Mouse (Mus musculus) heart, postnatal 0 days (tissue): Measurements from ENCODE around the gene Carmil1. TPM values are rescaled to one million over a fixed set of nuclear protein-coding genes. Genes with fewer than 3 reads are reported as not detected.

Experiments used
- ATAC-seq: fragments of 200-750 bp; cut with Nextera tagmentation; 2 replicates; pipeline ENCODE4 v1.8.0; 2017; ENCODE audit warnings: low read depth, moderate number of reproducible peaks, moderate library complexity; ENCODE audit not compliant: insufficient read depth
- DNase-seq: peaks from one replicate; pipeline ENCODE4 v3.0.0-alpha.2; 2016; ENCODE audit warnings: low spot score
- H3K27ac ChIP-seq: fragments of 300-500 bp; sonication (generic); 2 replicates; pipeline ENCODE4 v1.5.1; 2014; ENCODE audit warnings: low read depth, mild to moderate bottlenecking
- H3K27me3 ChIP-seq: fragments of 300-500 bp; sonication (generic); 2 replicates; pipeline ENCODE4 v1.6.1; 2014; ENCODE audit warnings: low read length, mixed read lengths; ENCODE audit not compliant: control insufficient read depth, insufficient read depth
- H3K36me3 ChIP-seq: fragments of 300-500 bp; sonication (generic); replicated peaks from 2 replicates; pipeline ENCODE4 v1.6.1; 2014; ENCODE audit warnings: low read length, mixed read lengths; ENCODE audit not compliant: control insufficient read depth, insufficient read depth
- H3K4me1 ChIP-seq: fragments of 300-500 bp; sonication (generic); 2 replicates; pipeline ENCODE4 v1.6.1; 2014; ENCODE audit warnings: antibody characterized with exemption; ENCODE audit not compliant: control insufficient read depth, insufficient read depth
- H3K4me2 ChIP-seq: fragments of 300-500 bp; sonication (generic); 2 replicates; pipeline ENCODE4 v1.6.1; 2014; ENCODE audit warnings: low read depth, mild to moderate bottlenecking, low read length, moderate library complexity
- H3K4me3 ChIP-seq: fragments of 300-500 bp; sonication (generic); 2 replicates; pipeline ENCODE4 v1.5.1; 2014; ENCODE audit warnings: low read depth, low read length
- H3K9ac ChIP-seq: fragments of 300-500 bp; sonication (generic); replicated peaks from 2 replicates; pipeline ENCODE4 v1.6.1; 2014; ENCODE audit warnings: low read depth, low read length, mixed read lengths
- H3K9me3 ChIP-seq: fragments of 300-500 bp; sonication (generic); replicated peaks from 2 replicates; pipeline ENCODE4 v1.6.1; 2016; ENCODE audit warnings: low read length; ENCODE audit not compliant: control insufficient read depth
- CTCF ChIP-seq: IDR thresholded peaks from 2 replicates; pipeline ENCODE4 v1.5.1; 2016; ENCODE audit warnings: antibody characterized with exemption, control low read depth, low read depth
- EP300 ChIP-seq: IDR thresholded peaks from 2 replicates; pipeline ENCODE4 v1.6.1; 2016; ENCODE audit warnings: antibody characterized with exemption, low read depth
- WGBS: fragments of 180-500 bp; shearing (Covaris S2); extraction: QIAGEN DNeasy Blood & Tissue Kit; methylation state at CpG from one replicate; pipeline ENCODE4 v1.1.7; 2014; 5-methylcytosine and 5-hydroxymethylcytosine counted together
- polyA plus RNA-seq: library from polyadenylated mRNA; unstranded; fragments of >200 nt; fragmentation: Nextera tagmentation; extraction: Ambion mirVana; gene quantifications from 2 replicates; pipeline ENCODE4 v1.2.1, GENCODE M21; 2015
- total RNA-seq: library from RNA; depleted of rRNA; stranded (reverse); fragments of >200 nt; gene quantifications from 2 replicates; pipeline ENCODE4 v1.2.3, GENCODE M21; 2014; ENCODE audit warnings: low replicate concordance

Gene Carmil1
- total and polyA plus RNA-seq, 2 experiments from 2014 or later, result 1.1 to 4.3 TPM

DNA sequence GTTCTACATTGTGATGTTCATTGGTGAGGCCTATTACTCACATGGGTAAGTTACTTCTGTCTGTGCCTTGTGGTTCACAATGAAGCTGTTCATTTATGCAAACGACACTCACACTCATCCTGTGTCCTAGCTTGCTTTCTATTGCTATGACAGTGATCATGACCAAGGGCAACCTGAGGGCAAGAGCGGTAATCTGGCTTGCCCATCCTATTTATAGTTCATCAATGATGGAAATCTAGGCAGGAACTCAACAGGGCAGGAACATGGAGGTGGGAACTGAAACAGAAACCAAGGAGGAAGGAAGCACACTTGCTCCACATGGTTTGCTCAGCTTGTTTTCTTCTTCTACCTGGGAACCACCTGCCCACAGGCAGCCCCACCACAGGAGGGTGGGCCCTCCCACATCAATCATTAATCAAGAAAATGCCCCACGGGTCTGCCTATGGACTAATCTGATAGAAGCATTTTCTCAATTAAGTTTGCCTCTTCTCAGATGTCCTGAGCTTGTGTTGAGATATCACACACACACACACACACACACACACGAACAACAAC is 50.0 kb downstream of the Carmil1 start:
- ATAC-seq (no peak), DNase-seq (no peak)
- TF ChIP-seq EP300 (no peak), CTCF (no peak)
- Histone ChIP-seq H3K9ac (no peak overlapping the region), H3K27ac (no peak overlapping the region), H3K27me3 (no peaks in the 10 kb centered on the region), H3K4me2 (no peak overlapping the region), H3K36me3 (no peaks in the 10 kb centered on the region), H3K4me1 (no peaks in the 10 kb centered on the region), H3K4me3 (no peak overlapping the region), H3K9me3 (no peaks in the 10 kb centered on the region)
- WGBS, result 74% methylated on average over 4 of the region's 4 CpGs

DNA sequence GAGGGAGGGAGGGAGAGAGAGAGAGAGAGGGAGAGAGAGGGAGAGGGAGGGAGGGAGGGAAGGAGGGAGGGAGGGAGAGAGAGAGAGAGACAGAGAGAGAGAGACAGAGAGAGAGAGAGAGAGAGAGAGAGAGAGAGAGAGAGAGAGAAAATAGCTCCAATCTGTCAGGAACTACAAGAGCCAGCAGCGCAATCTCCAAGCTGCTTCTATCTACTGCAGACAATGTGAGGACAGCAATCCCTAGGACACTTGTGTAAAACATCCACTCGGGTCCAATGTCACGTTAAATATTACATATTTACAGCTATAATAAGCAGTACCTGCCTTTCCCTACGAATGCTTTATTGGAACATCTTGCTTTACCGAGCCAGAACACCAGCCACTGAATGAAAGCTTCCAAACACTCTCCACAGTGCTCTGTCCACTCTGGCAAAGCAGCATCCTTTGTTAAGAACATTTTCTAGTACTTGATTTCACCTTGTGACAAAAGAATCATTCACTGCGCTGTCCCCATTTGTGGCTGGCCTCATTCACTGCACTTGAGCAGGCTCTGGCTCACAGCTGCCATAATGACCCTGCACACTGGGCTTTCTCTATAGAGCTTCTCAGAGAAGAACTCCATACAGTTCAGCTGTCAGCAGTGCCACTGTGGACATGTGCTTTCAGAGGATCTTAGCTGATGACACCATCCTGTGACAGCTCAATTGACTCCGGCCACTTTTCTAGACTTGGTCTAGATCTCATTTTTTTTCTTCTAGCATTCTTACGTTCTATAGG is 57.0 kb downstream of the Carmil1 start:
- WGBS, result 50% methylated on average over 8 of the region's 8 CpGs
- no peak overlapping the region for H3K4me3 ChIP-seq
- no peaks in the 10 kb centered on the region for H3K36me3 ChIP-seq
- no peaks in the 10 kb centered on the region for H3K27me3 ChIP-seq
- H3K4me2 ChIP-seq, result no peak overlapping the region
- H3K9me3 ChIP-seq, result no peaks in the 10 kb centered on the region
- H3K27ac ChIP-seq, result no peak overlapping the region
- H3K4me1 ChIP-seq, result no peaks in the 10 kb centered on the region
- no peak for TF ChIP-seq EP300
- TF ChIP-seq CTCF, result no peak
- no peak for DNase-seq
- no peak overlapping the region for H3K9ac ChIP-seq
- no peak for ATAC-seq

DNA sequence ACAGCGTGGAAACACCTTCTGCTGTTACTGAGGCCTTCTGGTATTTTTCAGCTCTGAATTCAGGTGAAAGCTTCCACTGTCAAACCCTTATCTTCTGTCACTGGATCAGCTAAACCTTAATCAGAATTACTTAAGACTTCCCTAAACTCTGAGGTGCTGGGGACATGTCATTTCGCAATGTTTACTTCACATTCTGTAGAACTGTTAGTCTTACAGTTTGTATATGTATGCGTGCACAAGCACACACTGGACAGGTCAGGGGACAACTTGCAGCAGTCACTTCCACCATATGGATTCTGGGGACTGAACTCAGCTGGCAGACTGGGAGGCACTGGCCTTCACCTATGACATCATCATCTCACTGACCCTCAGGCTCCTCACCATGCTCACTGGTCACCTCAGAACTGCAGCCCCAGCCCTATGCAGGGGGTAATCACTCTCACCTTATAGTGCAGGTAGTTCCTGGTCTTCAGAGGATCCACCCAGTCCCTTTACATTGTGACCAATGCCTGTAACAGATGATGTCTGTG is 60.1 kb downstream of the Carmil1 start:
- no peaks in the 10 kb centered on the region for H3K4me1 ChIP-seq
- H3K9me3 ChIP-seq, result no peaks in the 10 kb centered on the region
- DNase-seq (no peak), ATAC-seq (no peak)
- TF ChIP-seq EP300, result no peak
- no peak overlapping the region for H3K27ac ChIP-seq
- no peak overlapping the region for H3K4me2 ChIP-seq
- H3K4me3 ChIP-seq, result no peak overlapping the region
- H3K27me3 ChIP-seq, result no peaks in the 10 kb centered on the region
- WGBS, result 78% methylated on average over 3 of the region's 3 CpGs
- no peak overlapping the region for H3K9ac ChIP-seq
- no peaks in the 10 kb centered on the region for H3K36me3 ChIP-seq

DNA sequence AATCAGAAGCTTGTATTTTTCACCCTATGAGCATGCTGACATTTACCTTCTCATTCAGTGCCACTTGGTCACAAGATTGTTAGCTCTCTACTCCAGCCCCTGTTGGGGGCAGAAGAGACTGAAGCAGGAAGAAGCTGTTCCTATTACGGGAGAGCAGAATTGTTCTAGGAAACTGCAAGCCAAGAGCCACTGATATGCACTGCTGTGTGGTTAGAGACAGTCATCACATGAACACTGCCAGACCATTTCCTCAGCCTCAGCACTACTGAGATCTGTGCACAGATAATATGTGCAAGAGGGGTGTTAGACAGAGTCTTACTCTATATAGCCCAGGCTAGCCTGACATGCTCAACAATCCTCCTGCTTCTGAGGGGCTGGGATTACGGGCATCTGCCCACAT is 69.4 kb downstream of the Carmil1 start:
- no peaks in the 10 kb centered on the region for H3K36me3 ChIP-seq
- no peak overlapping the region for H3K27ac ChIP-seq
- WGBS, result 47% methylated on average over 2 of the region's 2 CpGs
- no peaks in the 10 kb centered on the region for H3K27me3 ChIP-seq
- TF ChIP-seq EP300, result no peak
- no peak for TF ChIP-seq CTCF
- no peak overlapping the region for H3K9ac ChIP-seq
- no peak overlapping the region for H3K4me2 ChIP-seq
- DNase-seq, result no peak
- H3K9me3 ChIP-seq, result no peaks in the 10 kb centered on the region
- ATAC-seq, result no peak
- H3K4me1 ChIP-seq, result no peaks in the 10 kb centered on the region
- H3K4me3 ChIP-seq, result no peak overlapping the region

DNA sequence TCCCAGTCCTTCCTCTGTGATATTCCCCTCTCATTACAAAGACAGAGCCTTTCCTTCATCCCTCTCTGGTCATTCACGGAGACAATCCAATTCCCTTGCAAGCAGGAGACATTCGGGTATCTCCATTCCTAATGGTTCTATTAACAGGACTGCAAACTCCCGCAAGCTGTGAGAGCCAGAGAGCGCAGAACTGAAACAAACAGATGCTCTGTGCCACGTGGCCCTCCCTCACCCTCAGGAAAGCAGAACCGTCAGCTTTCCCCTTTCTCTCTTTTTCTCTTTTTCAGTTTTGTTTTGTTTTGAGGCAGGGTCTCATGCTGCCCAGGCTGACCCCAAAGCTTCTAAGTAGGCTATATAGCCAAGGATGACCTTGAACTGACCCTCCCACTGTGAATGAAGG is 74.5 kb downstream of the Carmil1 start:
- H3K27me3 ChIP-seq, result no peaks in the 10 kb centered on the region
- no peaks in the 10 kb centered on the region for H3K4me1 ChIP-seq
- WGBS, result 79% methylated on average over 6 of the region's 6 CpGs
- H3K36me3 ChIP-seq, result no peaks in the 10 kb centered on the region
- DNase-seq, result no peak
- H3K4me2 ChIP-seq, result no peak overlapping the region
- ATAC-seq, result no peak
- H3K9ac ChIP-seq, result no peak overlapping the region
- no peak for TF ChIP-seq CTCF
- TF ChIP-seq EP300, result no peak
- H3K4me3 ChIP-seq, result no peak overlapping the region
- H3K9me3 ChIP-seq, result no peaks in the 10 kb centered on the region
- H3K27ac ChIP-seq, result no peak overlapping the region

DNA sequence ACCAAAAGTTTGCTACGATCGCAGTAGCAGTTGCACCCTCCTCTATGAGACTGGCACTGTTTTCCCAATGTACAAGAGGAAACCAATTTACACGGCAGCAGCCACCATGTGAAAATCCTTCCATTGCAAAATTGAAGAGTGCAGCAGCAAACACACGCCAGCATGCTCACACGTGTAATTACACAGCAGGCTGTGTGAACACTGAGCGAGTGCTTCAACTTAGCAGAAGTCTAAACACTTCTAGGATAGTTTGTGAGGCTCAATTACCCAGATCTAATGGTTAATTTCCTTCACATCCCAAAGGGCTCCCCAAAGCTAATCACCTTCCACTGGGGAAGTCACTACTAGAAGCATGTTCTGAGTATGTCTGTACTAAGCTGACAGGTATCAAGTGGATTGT is 78.3 kb downstream of the Carmil1 start:
- ATAC-seq (no peak), DNase-seq (no peak)
- Histone ChIP-seq H3K4me3 (no peak overlapping the region), H3K27ac (no peak overlapping the region), H3K9ac (no peak overlapping the region), H3K27me3 (no peaks in the 10 kb centered on the region), H3K36me3 (no peaks in the 10 kb centered on the region), H3K4me1 (no peaks in the 10 kb centered on the region), H3K9me3 (no peaks in the 10 kb centered on the region), H3K4me2 (no peak overlapping the region)
- TF ChIP-seq EP300 (no peak), CTCF (no peak)
- WGBS, result 85% methylated on average over 6 of the region's 6 CpGs
